In genomic region chr4:132113411-132114095, GRCm38 (mm10) we compare ENCODE assay signal across 9 mouse cellular contexts. TPM values are rescaled to one million over a fixed set of nuclear protein-coding genes. Genes with fewer than 3 reads are reported as not detected.
DNase-seq lines count a peak whose midpoint lies in the region; ATAC-seq and TF ChIP-seq lines count a peak whose summit lies in the region.
"Had no signal": no experiment of that assay in that cellular context is flagged by ENCODE, and none has a peak within 500 bp of the region (broad histone marks: within the 10 kb centered on the region; RNA-seq: fewer than 3 reads in every experiment).

No protein-coding gene starts in this region.

- H3K27ac ChIP-seq in layer of hippocampus, adult 2 months, result no peak overlapping the region
- H3K27ac ChIP-seq in hindbrain, embryonic 11.5 days (ENCODE audit: low read depth, low read length), result no peak overlapping the region
- no peak overlapping the region for H3K27ac ChIP-seq in lung, postnatal 0 days (ENCODE audit: low read length)
- H3K27ac ChIP-seq in stomach, embryonic 14.5 days (ENCODE audit: low read length), result no peak overlapping the region

- peaks cover 2% of the 10 kb centered on the region; the same call in 1 of the 2 replicates for H3K4me1 ChIP-seq in hindbrain, embryonic 11.5 days (replicated peaks; ENCODE audit: control insufficient read depth, insufficient read depth, low read length)
- no peaks in the 10 kb centered on the region for H3K4me1 ChIP-seq in lung, postnatal 0 days (ENCODE audit: insufficient read depth, low read depth, low read length)
- H3K4me1 ChIP-seq in stomach, embryonic 14.5 days (ENCODE audit: control insufficient read depth, insufficient read depth, low read length), result 0 out of 2 replicates have a peak, but pooled peaks cover 2% of the 10 kb centered on the region

- peak overlapping the region; percentile 22; the same call in 1 of the 2 replicates for H3K4me3 ChIP-seq in layer of hippocampus, adult 2 months
- H3K4me3 ChIP-seq in hindbrain, embryonic 11.5 days (ENCODE audit: low read depth, low read length), result peak overlapping the region; percentile 24
- peak overlapping the region; percentile 12; the same call in 1 of the 2 replicates for H3K4me3 ChIP-seq in lung, postnatal 0 days (ENCODE audit: low read depth, low read length)
- peak overlapping the region; percentile 22 for H3K4me3 ChIP-seq in stomach, embryonic 14.5 days (ENCODE audit: low read depth, low read length)
- H3K4me3 ChIP-seq: myocyte had no signal

- TF ChIP-seq EP300 in lung, postnatal 0 days (IDR thresholded peaks at IDR 0.05), result no peak

- 39% methylated on average over 53 of the region's 53 CpGs for WGBS in hindbrain, embryonic 11.5 days
- 31% methylated on average over 53 of the region's 53 CpGs for WGBS in lung, postnatal 0 days
- 35% methylated on average over 53 of the region's 53 CpGs for WGBS in stomach, embryonic 14.5 days

- H3K9ac ChIP-seq in hindbrain, embryonic 11.5 days (ENCODE audit: low read depth, low read length), result peak overlapping the region; percentile 44
- H3K9ac ChIP-seq in lung, postnatal 0 days (replicated peaks; ENCODE audit: low read depth), result no peak overlapping the region
- no peak overlapping the region for H3K9ac ChIP-seq in stomach, embryonic 14.5 days (replicated peaks; ENCODE audit: low read depth, low read length)

- peak; percentile 47; the same call in 1 of the 2 replicates for ATAC-seq in hindbrain, embryonic 11.5 days (ENCODE audit: low FRiP score)
- peak; percentile 40; the same call in 1 of the 2 replicates for ATAC-seq in lung, postnatal 0 days
- ATAC-seq in stomach, embryonic 14.5 days (ENCODE audit: insufficient number of reproducible peaks, insufficient read depth, low FRiP score, low read depth), result no peak

- no peak for DNase-seq in layer of hippocampus, adult 2 months (ENCODE audit: low spot score in 2 of 2)
- no peak for DNase-seq in layer of hippocampus, postnatal 14 days (ENCODE audit: low spot score in 2 of 2)
- DNase-seq in cerebellum, postnatal 25 days, result peak; percentile 32 to 34
- peak; percentile 46 for DNase-seq in hindbrain, embryonic 11.5 days (ENCODE audit: low spot score)
- DNase-seq in lung, postnatal 0 days (ENCODE audit: low spot score), result peak; percentile 19
- DNase-seq in left cerebral cortex, postnatal 25 days (ENCODE audit: low spot score in 2 of 2), result no peak
- no peak for DNase-seq in ovary, postnatal 10 days (ENCODE audit: low spot score)

- peak overlapping the region; percentile 43 for H3K4me2 ChIP-seq in hindbrain, embryonic 11.5 days (replicated peaks; ENCODE audit: low read depth, low read length)
- H3K4me2 ChIP-seq in lung, postnatal 0 days (replicated peaks; ENCODE audit: low read depth, low read length), result peak overlapping the region; percentile 52
- H3K4me2 ChIP-seq in stomach, embryonic 14.5 days (replicated peaks; ENCODE audit: low read depth, low read length), result peak overlapping the region; percentile 43

- H3K27me3 ChIP-seq in hindbrain, embryonic 11.5 days (ENCODE audit: control insufficient read depth, insufficient read depth, low read length), result no peaks in the 10 kb centered on the region
- H3K27me3 ChIP-seq in lung, postnatal 0 days (replicated peaks; ENCODE audit: insufficient read depth, low read length), result peaks cover 3% of the 10 kb centered on the region; the same call in 1 of the 2 replicates
- H3K27me3 ChIP-seq in stomach, embryonic 14.5 days (ENCODE audit: control insufficient read depth, insufficient read depth, low read length), result no peaks in the 10 kb centered on the region

- H3K9me3 ChIP-seq in hindbrain, embryonic 11.5 days (ENCODE audit: control insufficient read depth, low read length), result no peaks in the 10 kb centered on the region
- H3K9me3 ChIP-seq in lung, postnatal 0 days (ENCODE audit: low read length), result no peaks in the 10 kb centered on the region
- H3K9me3 ChIP-seq in stomach, embryonic 14.5 days (ENCODE audit: control insufficient read depth, low read depth, low read length), result no peaks in the 10 kb centered on the region

- TF ChIP-seq CTCF in layer of hippocampus, adult 2 months (conservative IDR thresholded peaks at IDR 0.05), result peak; percentile 27
- TF ChIP-seq CTCF in lung, postnatal 0 days (IDR thresholded peaks at IDR 0.05), result peak; percentile 35

- intact Hi-C loops in left cerebral cortex, postnatal 25 days (cut with DNase I), result no loop called here

- H3K36me3 ChIP-seq in hindbrain, embryonic 11.5 days (ENCODE audit: control insufficient read depth, insufficient read depth, low read length), result no peaks in the 10 kb centered on the region
- no peaks in the 10 kb centered on the region for H3K36me3 ChIP-seq in lung, postnatal 0 days (ENCODE audit: insufficient read depth, low read length)
- H3K36me3 ChIP-seq in stomach, embryonic 14.5 days (ENCODE audit: control insufficient read depth, insufficient read depth, low read length), result no peaks in the 10 kb centered on the region

RNA-seq across cellular contexts. Expression of gene Oprd1, which starts 30.7 kb away (rescaled TPM):
- total RNA-seq in layer of hippocampus, adult 2 months (2021), result 10 to 100 TPM in 1 of 2 experiments, 1 to 10 TPM in 1; 9.2 to 10.4 TPM
- total RNA-seq in layer of hippocampus, postnatal 14 days (2021), result 1 to 10 TPM; 7.5 to 8.5 TPM
- polyA plus RNA-seq in hindbrain, embryonic 11.5 days (2014; fragmentation: Nextera tagmentation; extraction: Ambion mirVana), result 0.06 TPM in 1 of 2 replicates, not detected in the other
- polyA plus RNA-seq in lung, postnatal 0 days (2015; fragmentation: Nextera tagmentation; extraction: Ambion mirVana), result not detected in 2 replicates
- polyA plus RNA-seq in stomach, embryonic 14.5 days (2014; fragmentation: Nextera tagmentation; extraction: Ambion mirVana), result 0.07 and 0.20 TPM in 2 replicates
- 10 to 100 TPM; 16.7 to 16.9 TPM for total RNA-seq in left cerebral cortex, postnatal 25 days (2021)
- polyA plus RNA-seq: myocyte had no signal

RNA-seq across cellular contexts. Expression of gene Epb41, which starts 38.4 kb away (rescaled TPM):
- 10 to 100 TPM; 21.5 to 23.2 TPM for total RNA-seq in layer of hippocampus, adult 2 months (2021)
- total RNA-seq in layer of hippocampus, postnatal 14 days (2021), result 10 to 100 TPM; 28.3 to 31.3 TPM
- polyA plus RNA-seq in hindbrain, embryonic 11.5 days (2014; fragmentation: Nextera tagmentation; extraction: Ambion mirVana), result 208 and 223 TPM in 2 replicates
- 29.9 and 32.5 TPM in 2 replicates for polyA plus RNA-seq in lung, postnatal 0 days (2015; fragmentation: Nextera tagmentation; extraction: Ambion mirVana)
- polyA plus RNA-seq in stomach, embryonic 14.5 days (2014; fragmentation: Nextera tagmentation; extraction: Ambion mirVana), result 55.0 and 57.3 TPM in 2 replicates
- 10 to 100 TPM; 32.5 to 42.7 TPM for total RNA-seq in left cerebral cortex, postnatal 25 days (2021)

RNA-seq across cellular contexts. Expression of gene Gm10300, which starts 39.1 kb away (rescaled TPM):
- not detected for total RNA-seq in layer of hippocampus, adult 2 months (2021)
- not detected for total RNA-seq in layer of hippocampus, postnatal 14 days (2021)
- 0.06 and 0.08 TPM in 2 replicates for polyA plus RNA-seq in hindbrain, embryonic 11.5 days (2014; fragmentation: Nextera tagmentation; extraction: Ambion mirVana)
- polyA plus RNA-seq in lung, postnatal 0 days (2015; fragmentation: Nextera tagmentation; extraction: Ambion mirVana), result 0.15 and 0.18 TPM in 2 replicates
- polyA plus RNA-seq in stomach, embryonic 14.5 days (2014; fragmentation: Nextera tagmentation; extraction: Ambion mirVana), result 0.14 and 0.27 TPM in 2 replicates
- not detected for total RNA-seq in left cerebral cortex, postnatal 25 days (2021)

Comparison
In these comparisons a context has a peak if more than half of its experiments do, and no peak if none do; other contexts are left out.
1. DNase-seq: peak in cerebellum, postnatal 25 days (2 of 2), hindbrain, embryonic 11.5 days (single experiment) and lung, postnatal 0 days (single experiment); none in layer of hippocampus, adult 2 months (0 of 2), layer of hippocampus, postnatal 14 days (0 of 2), left cerebral cortex, postnatal 25 days (0 of 2) and ovary, postnatal 10 days (single experiment).
2. Peak in every context shown above with its lines, with median percentiles within 50 percentile points of each other: H3K4me3 ChIP-seq and H3K4me2 ChIP-seq.